13 mouse cellular contexts compared by ENCODE assay signal in genomic region chr17:35172445-35173234, GRCm38 (mm10). TPM values are rescaled to one million over a fixed set of nuclear protein-coding genes. Genes with fewer than 3 reads are reported as not detected.
DNase-seq lines count a peak whose midpoint lies in the region; ATAC-seq and TF ChIP-seq lines count a peak whose summit lies in the region.
"Had no signal": no experiment of that assay in that cellular context is flagged by ENCODE, and none has a peak within 500 bp of the region (broad histone marks: within the 10 kb centered on the region; RNA-seq: fewer than 3 reads in every experiment).

No protein-coding gene starts in this region.

- H3K4me3 ChIP-seq in heart, embryonic 14.5 days (ENCODE audit: control insufficient read depth in 1 of 2, insufficient read depth in 1 of 2, low read depth in 1 of 2, low read length in 2 of 2): no peak overlapping the region
- no peak overlapping the region for H3K4me3 ChIP-seq in midbrain, embryonic 11.5 days (ENCODE audit: low read depth, low read length)
- H3K4me3 ChIP-seq in midbrain, postnatal 0 days (ENCODE audit: low read depth, low read length): no peak overlapping the region
- no peak overlapping the region for H3K4me3 ChIP-seq in hindbrain, embryonic 16.5 days (ENCODE audit: low read length)
- H3K4me3 ChIP-seq: limb, embryonic 13.5 days had no signal

- no peaks in the 10 kb centered on the region for H3K27me3 ChIP-seq in heart, embryonic 14.5 days (ENCODE audit: control insufficient read depth, insufficient read depth, low read length)
- no peaks in the 10 kb centered on the region for H3K27me3 ChIP-seq in midbrain, embryonic 11.5 days (ENCODE audit: control insufficient read depth, insufficient read depth, low read length)
- H3K27me3 ChIP-seq in midbrain, postnatal 0 days (ENCODE audit: insufficient read depth, low read length): no peaks in the 10 kb centered on the region
- H3K27me3 ChIP-seq in hindbrain, embryonic 16.5 days (replicated peaks; ENCODE audit: control insufficient read depth, insufficient read depth, low read length): no peaks in the 10 kb centered on the region
- H3K27me3 ChIP-seq: limb, embryonic 13.5 days had no signal

- no peaks in the 10 kb centered on the region for H3K36me3 ChIP-seq in heart, embryonic 14.5 days (ENCODE audit: control insufficient read depth, insufficient read depth, low read length)
- H3K36me3 ChIP-seq in midbrain, embryonic 11.5 days (ENCODE audit: control insufficient read depth, insufficient read depth, low read length): no peaks in the 10 kb centered on the region
- no peaks in the 10 kb centered on the region for H3K36me3 ChIP-seq in midbrain, postnatal 0 days (ENCODE audit: insufficient read depth, low read length)
- H3K36me3 ChIP-seq in hindbrain, embryonic 16.5 days (ENCODE audit: control insufficient read depth, insufficient read depth, low read length): no peaks in the 10 kb centered on the region
- H3K36me3 ChIP-seq: limb, embryonic 13.5 days had no signal

- no peaks in the 10 kb centered on the region; a peak in 1 of 4 replicates for H3K4me1 ChIP-seq in heart, embryonic 14.5 days (ENCODE audit: control insufficient read depth in 2 of 2, insufficient read depth in 2 of 2, low read length in 2 of 2)
- H3K4me1 ChIP-seq in midbrain, embryonic 11.5 days (ENCODE audit: control insufficient read depth, insufficient read depth, low read length): no peaks in the 10 kb centered on the region
- H3K4me1 ChIP-seq in midbrain, postnatal 0 days (ENCODE audit: insufficient read depth, low read length): no peaks in the 10 kb centered on the region
- no peaks in the 10 kb centered on the region for H3K4me1 ChIP-seq in hindbrain, embryonic 16.5 days (ENCODE audit: control insufficient read depth, insufficient read depth, low read depth, low read length)

- no peak for ATAC-seq in heart, embryonic 14.5 days (ENCODE audit: insufficient number of reproducible peaks, insufficient read depth, low FRiP score, low read depth)
- ATAC-seq in midbrain, embryonic 11.5 days (ENCODE audit: low FRiP score): no peak
- no peak for ATAC-seq in midbrain, postnatal 0 days (ENCODE audit: low FRiP score)
- peak; percentile 51 for ATAC-seq in common myeloid progenitor, adult 5-6 weeks (replicated peaks; ENCODE audit: low read depth, poor library complexity, severe bottlenecking)
- no peak for ATAC-seq in hindbrain, embryonic 16.5 days

- H3K9me3 ChIP-seq in heart, embryonic 14.5 days (ENCODE audit: control insufficient read depth, low read length): no peaks in the 10 kb centered on the region
- H3K9me3 ChIP-seq in midbrain, embryonic 11.5 days (ENCODE audit: control insufficient read depth, low read length): no peaks in the 10 kb centered on the region
- no peaks in the 10 kb centered on the region for H3K9me3 ChIP-seq in midbrain, postnatal 0 days (ENCODE audit: low read length)
- H3K9me3 ChIP-seq in hindbrain, embryonic 16.5 days (ENCODE audit: control insufficient read depth, low read length): no peaks in the 10 kb centered on the region
- H3K9me3 ChIP-seq: limb, embryonic 13.5 days had no signal

- no peak for DNase-seq in heart, adult 8-10 months (ENCODE audit: low spot score)
- DNase-seq in midbrain, embryonic 11.5 days (ENCODE audit: low spot score, missing footprints): no peak
- DNase-seq in midbrain, postnatal 0 days (ENCODE audit: low spot score): no peak
- peak; percentile 80 for DNase-seq in naive thymus-derived CD4-positive, alpha-beta T cell, adult 2 months (ENCODE audit: low read depth)
- DNase-seq in cerebellum, adult 8-10 months: no peak
- DNase-seq: adrenal gland, postnatal 25 days; gastrocnemius, postnatal 36 days; kidney, postnatal 10 days had no signal

- 48% methylated on average over 11 of the region's 11 CpGs for WGBS in heart, embryonic 14.5 days
- WGBS in midbrain, embryonic 11.5 days: 70% methylated on average over 11 of the region's 11 CpGs
- WGBS in midbrain, postnatal 0 days: 73% methylated on average over 11 of the region's 11 CpGs
- 75% methylated on average over 11 of the region's 11 CpGs for WGBS in hindbrain, embryonic 16.5 days

- peak overlapping the region; percentile 48; the same call in 1 of the 2 replicates for H3K9ac ChIP-seq in heart, embryonic 14.5 days (ENCODE audit: low read length)
- H3K9ac ChIP-seq in midbrain, embryonic 11.5 days (ENCODE audit: low read length): 0 out of 2 replicates have a peak overlapping the region, but pooled peaks have one; percentile 9
- H3K9ac ChIP-seq in midbrain, postnatal 0 days (replicated peaks; ENCODE audit: low read length, poor library complexity, severe bottlenecking): no peak overlapping the region
- H3K9ac ChIP-seq in hindbrain, embryonic 16.5 days (ENCODE audit: low read depth, low read length): no peak overlapping the region
- H3K9ac ChIP-seq: limb, embryonic 13.5 days had no signal

- TF ChIP-seq CTCF in midbrain, postnatal 0 days (IDR thresholded peaks at IDR 0.05): no peak

- H3K4me2 ChIP-seq in heart, embryonic 14.5 days (ENCODE audit: low read length): no peak overlapping the region
- H3K4me2 ChIP-seq in midbrain, embryonic 11.5 days: no peak overlapping the region
- no peak overlapping the region for H3K4me2 ChIP-seq in midbrain, postnatal 0 days (ENCODE audit: low read depth, low read length, poor library complexity, severe bottlenecking)
- no peak overlapping the region for H3K4me2 ChIP-seq in hindbrain, embryonic 16.5 days (ENCODE audit: low read length)
- H3K4me2 ChIP-seq: limb, embryonic 13.5 days had no signal

- no peak overlapping the region for H3K27ac ChIP-seq in heart, embryonic 14.5 days (replicated peaks in 1 of 2; ENCODE audit: control insufficient read depth in 1 of 2, insufficient read depth in 1 of 2, low read depth in 2 of 2, low read length in 2 of 2)
- no peak overlapping the region for H3K27ac ChIP-seq in midbrain, embryonic 11.5 days (ENCODE audit: low read depth, low read length)
- H3K27ac ChIP-seq in midbrain, postnatal 0 days (ENCODE audit: low read depth, low read length): no peak overlapping the region
- no peak overlapping the region for H3K27ac ChIP-seq in hindbrain, embryonic 16.5 days (ENCODE audit: low read depth, low read length)
- H3K27ac ChIP-seq: limb, embryonic 13.5 days had no signal

RNA-seq across cellular contexts. Expression of gene Aif1, which starts 3.2 kb away (rescaled TPM):
- polyA plus RNA-seq in heart, embryonic 14.5 days (2014; fragmentation: Nextera tagmentation; extraction: Ambion mirVana): 7.4 and 9.4 TPM in 2 replicates
- total RNA-seq in heart, adult 8-10 months (2022): 1 to 10 TPM; 1.9 to 3.3 (median 2.4) TPM
- 7.8 and 8.4 TPM in 2 replicates for polyA plus RNA-seq in midbrain, embryonic 11.5 days (2014; fragmentation: Nextera tagmentation; extraction: Ambion mirVana)
- total RNA-seq in midbrain, postnatal 0 days (2014; rRNA removed): 1.8 and 4.1 TPM in 2 replicates
- 9.2 and 9.5 TPM in 2 replicates for polyA plus RNA-seq in midbrain, postnatal 0 days (2015; fragmentation: Nextera tagmentation; extraction: Ambion mirVana)
- total RNA-seq in common myeloid progenitor, adult 5-6 weeks (2017): 4.7 and 5.4 TPM in 2 replicates
- polyA plus RNA-seq in hindbrain, embryonic 16.5 days (2015; fragmentation: Nextera tagmentation; extraction: Ambion mirVana): 5.6 and 10.1 TPM in 2 replicates

RNA-seq across cellular contexts. Expression of gene Prrc2a, which starts 7.9 kb away (rescaled TPM):
- 81.9 and 138 TPM in 2 replicates for polyA plus RNA-seq in heart, embryonic 14.5 days (2014; fragmentation: Nextera tagmentation; extraction: Ambion mirVana)
- 100 to 1,000 TPM; 130 to 143 (median 140) TPM for total RNA-seq in heart, adult 8-10 months (2022)
- polyA plus RNA-seq in midbrain, embryonic 11.5 days (2014; fragmentation: Nextera tagmentation; extraction: Ambion mirVana): 138 and 153 TPM in 2 replicates
- total RNA-seq in midbrain, postnatal 0 days (2014; rRNA removed): 193 and 230 TPM in 2 replicates
- 85.7 and 88.0 TPM in 2 replicates for polyA plus RNA-seq in midbrain, postnatal 0 days (2015; fragmentation: Nextera tagmentation; extraction: Ambion mirVana)
- 74.7 and 110 TPM in 2 replicates for total RNA-seq in common myeloid progenitor, adult 5-6 weeks (2017)
- polyA plus RNA-seq in hindbrain, embryonic 16.5 days (2015; fragmentation: Nextera tagmentation; extraction: Ambion mirVana): 138 and 153 TPM in 2 replicates

RNA-seq across cellular contexts. Expression of gene Lst1, which starts 15.6 kb away (rescaled TPM):
- polyA plus RNA-seq in heart, embryonic 14.5 days (2014; fragmentation: Nextera tagmentation; extraction: Ambion mirVana): 9.5 and 11.2 TPM in 2 replicates
- 1 to 10 TPM; 1.8 to 3.6 (median 2.6) TPM for total RNA-seq in heart, adult 8-10 months (2022)
- 7.8 and 10.2 TPM in 2 replicates for polyA plus RNA-seq in midbrain, embryonic 11.5 days (2014; fragmentation: Nextera tagmentation; extraction: Ambion mirVana)
- total RNA-seq in midbrain, postnatal 0 days (2014; rRNA removed): 5.9 and 26.7 TPM in 2 replicates
- polyA plus RNA-seq in midbrain, postnatal 0 days (2015; fragmentation: Nextera tagmentation; extraction: Ambion mirVana): 7.8 and 12.0 TPM in 2 replicates
- total RNA-seq in common myeloid progenitor, adult 5-6 weeks (2017): 44.3 and 51.6 TPM in 2 replicates
- 4.8 and 7.3 TPM in 2 replicates for polyA plus RNA-seq in hindbrain, embryonic 16.5 days (2015; fragmentation: Nextera tagmentation; extraction: Ambion mirVana)

RNA-seq across cellular contexts. Expression of gene Ltb, which starts 21.6 kb away (rescaled TPM):
- 0.40 and 0.61 TPM in 2 replicates for polyA plus RNA-seq in heart, embryonic 14.5 days (2014; fragmentation: Nextera tagmentation; extraction: Ambion mirVana)
- total RNA-seq in heart, adult 8-10 months (2022): 1 to 10 TPM in 1 of 4 experiments, under 1 TPM in 3; 0.69 to 1.6 (median 0.80) TPM
- polyA plus RNA-seq in midbrain, embryonic 11.5 days (2014; fragmentation: Nextera tagmentation; extraction: Ambion mirVana): 0.41 TPM in 1 of 2 replicates, not detected in the other
- 1.4 and 2.1 TPM in 2 replicates for total RNA-seq in midbrain, postnatal 0 days (2014; rRNA removed)
- 1.0 and 1.6 TPM in 2 replicates for polyA plus RNA-seq in midbrain, postnatal 0 days (2015; fragmentation: Nextera tagmentation; extraction: Ambion mirVana)
- 1.1 and 1.8 TPM in 2 replicates for total RNA-seq in common myeloid progenitor, adult 5-6 weeks (2017)
- 1.1 and 1.2 TPM in 2 replicates for polyA plus RNA-seq in hindbrain, embryonic 16.5 days (2015; fragmentation: Nextera tagmentation; extraction: Ambion mirVana)

RNA-seq across cellular contexts. Expression of gene Tnf, which starts 29.2 kb away (rescaled TPM):
- not detected in 2 replicates for polyA plus RNA-seq in heart, embryonic 14.5 days (2014; fragmentation: Nextera tagmentation; extraction: Ambion mirVana)
- under 1 TPM; 0.25 to 0.97 (median 0.52) TPM for total RNA-seq in heart, adult 8-10 months (2022)
- 0.26 TPM in 1 of 2 replicates, not detected in the other for polyA plus RNA-seq in midbrain, embryonic 11.5 days (2014; fragmentation: Nextera tagmentation; extraction: Ambion mirVana)
- not detected in 2 replicates for total RNA-seq in midbrain, postnatal 0 days (2014; rRNA removed)
- 0.09 TPM in 1 of 2 replicates, not detected in the other for polyA plus RNA-seq in midbrain, postnatal 0 days (2015; fragmentation: Nextera tagmentation; extraction: Ambion mirVana)
- total RNA-seq in common myeloid progenitor, adult 5-6 weeks (2017): 9.4 and 11.3 TPM in 2 replicates
- not detected in 2 replicates for polyA plus RNA-seq in hindbrain, embryonic 16.5 days (2015; fragmentation: Nextera tagmentation; extraction: Ambion mirVana)
- polyA plus RNA-seq: embryonic facial prominence, embryonic 11.5 days had no signal

Comparison
In these comparisons a context has a peak if more than half of its experiments do, and no peak if none do; other contexts are left out.
1. H3K9ac ChIP-seq: peak in heart, embryonic 14.5 days (single experiment) and midbrain, embryonic 11.5 days (single experiment); none in midbrain, postnatal 0 days (single experiment) and hindbrain, embryonic 16.5 days (single experiment).